ENCODE assay signal across 8 mouse cellular contexts in the genomic region with DNA sequence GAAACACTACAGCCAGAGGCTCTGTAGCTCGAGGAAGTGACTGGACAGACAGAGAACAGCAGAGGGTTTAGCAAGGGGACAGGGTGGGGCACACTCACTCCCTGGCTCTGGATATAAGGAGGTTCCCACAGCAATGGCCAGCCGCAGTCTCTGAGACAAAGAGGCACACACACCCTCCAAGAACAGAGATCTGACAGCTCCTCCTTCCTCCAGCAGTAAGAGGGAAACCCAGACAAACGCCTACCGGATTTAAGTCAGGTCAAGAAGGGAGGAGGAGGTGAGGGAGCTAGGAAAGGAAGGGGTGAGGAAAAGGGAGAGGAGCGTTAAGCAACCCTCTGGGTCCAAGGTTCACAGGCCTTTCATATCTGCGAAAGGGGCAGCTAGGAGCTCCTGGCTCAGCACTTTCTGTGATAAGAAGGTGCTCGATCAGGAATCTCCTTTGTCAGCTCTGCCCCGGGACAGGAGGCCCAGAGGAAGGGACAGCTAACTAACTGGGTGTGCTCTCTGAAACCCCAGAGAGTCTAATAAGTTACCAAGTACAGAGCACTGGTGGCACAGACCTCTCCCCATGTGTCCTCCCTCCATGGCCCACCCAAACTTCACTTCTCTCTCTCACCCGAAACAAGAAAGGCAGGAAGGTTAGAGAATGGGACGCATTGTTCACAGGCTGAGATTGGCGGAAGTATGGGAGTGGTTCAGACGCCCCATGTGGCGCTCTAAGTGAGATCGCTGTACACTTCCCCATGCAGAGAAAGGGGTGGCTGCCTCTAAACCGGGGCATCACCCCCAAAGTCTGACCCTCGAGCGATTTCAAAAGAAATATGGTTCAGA. TPM values are rescaled to one million over a fixed set of nuclear protein-coding genes. Genes with fewer than 3 reads are reported as not detected.
DNase-seq lines count a peak whose midpoint lies in the region; ATAC-seq and TF ChIP-seq lines count a peak whose summit lies in the region.

No protein-coding gene starts in this region.

- H3K9ac ChIP-seq in forebrain, embryonic 13.5 days = peak overlapping the region; percentile 0; the same call in 1 of the 2 replicates
- peak overlapping the region; percentile 71 for H3K9ac ChIP-seq in intestine, embryonic 16.5 days (ENCODE audit: low read depth, low read length)

- WGBS in forebrain, embryonic 13.5 days = 38% methylated on average over 17 of the region's 17 CpGs
- 27% methylated on average over 17 of the region's 17 CpGs for WGBS in intestine, embryonic 16.5 days
- 28% methylated on average over 17 of the region's 17 CpGs for WGBS in lung, adult 2 months

- peak overlapping the region; percentile 7; the same call in 1 of the 2 replicates for H3K27ac ChIP-seq in forebrain, embryonic 13.5 days
- peak overlapping the region; percentile 90 for H3K27ac ChIP-seq in intestine, embryonic 16.5 days (ENCODE audit: low read length)

- H3K4me3 ChIP-seq in forebrain, embryonic 13.5 days = no peak overlapping the region
- peak overlapping the region; percentile 41 for H3K4me3 ChIP-seq in intestine, embryonic 16.5 days (ENCODE audit: low read length)
- H3K4me3 ChIP-seq in lung, adult 2 months (replicated peaks; ENCODE audit: extremely low read depth, low read depth, low read length) = peak overlapping the region; percentile 22

- ATAC-seq in forebrain, embryonic 13.5 days = no peak
- ATAC-seq in intestine, embryonic 16.5 days = peak; percentile 87
- no peak for ATAC-seq in CD4-positive, CD25-positive, alpha-beta regulatory T cell, adult 4 months

- H3K36me3 ChIP-seq in forebrain, embryonic 13.5 days (ENCODE audit: poor library complexity, severe bottlenecking) = no peaks in the 10 kb centered on the region
- no peaks in the 10 kb centered on the region for H3K36me3 ChIP-seq in intestine, embryonic 16.5 days (ENCODE audit: control insufficient read depth, insufficient read depth, low read length)
- H3K36me3 ChIP-seq in splenic B cell, adult 2 months (ENCODE audit: control insufficient read depth, insufficient read depth, low read length, poor library complexity, severe bottlenecking) = no peaks in the 10 kb centered on the region

- H3K9me3 ChIP-seq in forebrain, embryonic 13.5 days (replicated peaks) = no peaks in the 10 kb centered on the region
- H3K9me3 ChIP-seq in intestine, embryonic 16.5 days (ENCODE audit: control insufficient read depth, low read length) = no peaks in the 10 kb centered on the region

- peak overlapping the region; percentile 6 for H3K4me2 ChIP-seq in forebrain, embryonic 13.5 days
- H3K4me2 ChIP-seq in intestine, embryonic 16.5 days (ENCODE audit: low read depth, low read length) = peak overlapping the region; percentile 55

- peaks cover 16% of the 10 kb centered on the region for H3K4me1 ChIP-seq in forebrain, embryonic 13.5 days
- peaks cover 22% of the 10 kb centered on the region for H3K4me1 ChIP-seq in intestine, embryonic 16.5 days (ENCODE audit: control insufficient read depth, insufficient read depth, low read length)
- H3K4me1 ChIP-seq in lung, adult 2 months (ENCODE audit: control insufficient read depth, insufficient read depth, low read length) = peaks cover 13% of the 10 kb centered on the region

- DNase-seq in R1 (ENCODE audit: low read depth, low spot score) = peak; percentile 80
- peak; percentile 42 for DNase-seq in lung, adult 2 months
- peak; percentile 36 for DNase-seq in splenic B cell, adult 2 months (ENCODE audit: low read depth, low spot score)
- DNase-seq in thymus, postnatal 10 days (ENCODE audit: low spot score in 2 of 2) = no peak
- no peak for DNase-seq in adrenal gland, adult 8-10 months

- TF ChIP-seq POLR2A in lung, adult 2 months (IDR thresholded peaks at IDR 0.05; ENCODE audit: borderline replicate concordance, extremely low read depth, low read depth, low read length) = peak; percentile 67; the same call in 1 of the 2 replicates

- no peak for TF ChIP-seq CTCF in lung, adult 2 months (IDR thresholded peaks at IDR 0.05; ENCODE audit: insufficient read depth, low read length)

- H3K27me3 ChIP-seq in forebrain, embryonic 13.5 days = peaks cover 14% of the 10 kb centered on the region; the same call in 1 of the 2 replicates
- H3K27me3 ChIP-seq in intestine, embryonic 16.5 days (replicated peaks; ENCODE audit: control insufficient read depth, insufficient read depth, low read length) = no peaks in the 10 kb centered on the region
- no peaks in the 10 kb centered on the region for H3K27me3 ChIP-seq in splenic B cell, adult 2 months (ENCODE audit: control insufficient read depth, insufficient read depth, low read length, poor library complexity, severe bottlenecking)

RNA-seq across cellular contexts. Expression of a gene that starts 7.4 kb away (rescaled TPM):
- 5.6 and 6.1 TPM in 2 replicates for polyA plus RNA-seq in forebrain, embryonic 13.5 days (2015; fragmentation: Nextera tagmentation; extraction: Ambion mirVana)
- polyA plus RNA-seq in intestine, embryonic 16.5 days (2015; fragmentation: Nextera tagmentation; extraction: Ambion mirVana) = 93.8 and 111 TPM in 2 replicates
- polyA plus RNA-seq in lung, adult 2 months (2012; rRNA removed) = 23.1 and 29.2 TPM in 2 replicates
- polyA plus RNA-seq in CD4-positive, CD25-positive, alpha-beta regulatory T cell, adult 4 months (2017; shearing (Covaris generic)) = 1 to 10 TPM; 1.2 to 1.3 TPM
- total RNA-seq in adrenal gland, adult 8-10 months (2022) = 1 to 10 TPM; 4.6 to 8.5 (median 6.4) TPM

RNA-seq across cellular contexts. Expression of a gene that starts 16.5 kb away (rescaled TPM):
- polyA plus RNA-seq in forebrain, embryonic 13.5 days (2015; fragmentation: Nextera tagmentation; extraction: Ambion mirVana) = 270 and 310 TPM in 2 replicates
- 249 and 267 TPM in 2 replicates for polyA plus RNA-seq in intestine, embryonic 16.5 days (2015; fragmentation: Nextera tagmentation; extraction: Ambion mirVana)
- 185 and 290 TPM in 2 replicates for polyA plus RNA-seq in lung, adult 2 months (2012; rRNA removed)
- polyA plus RNA-seq in CD4-positive, CD25-positive, alpha-beta regulatory T cell, adult 4 months (2017; shearing (Covaris generic)) = 100 to 1,000 TPM; 216 to 249 TPM
- total RNA-seq in adrenal gland, adult 8-10 months (2022) = 100 to 1,000 TPM; 179 to 219 (median 209) TPM

RNA-seq across cellular contexts. Expression of a gene that starts 21.2 kb away (rescaled TPM):
- polyA plus RNA-seq in forebrain, embryonic 13.5 days (2015; fragmentation: Nextera tagmentation; extraction: Ambion mirVana) = 54.5 and 57.3 TPM in 2 replicates
- polyA plus RNA-seq in intestine, embryonic 16.5 days (2015; fragmentation: Nextera tagmentation; extraction: Ambion mirVana) = 89.7 and 90.7 TPM in 2 replicates
- 119 and 130 TPM in 2 replicates for polyA plus RNA-seq in lung, adult 2 months (2012; rRNA removed)
- polyA plus RNA-seq in CD4-positive, CD25-positive, alpha-beta regulatory T cell, adult 4 months (2017; shearing (Covaris generic)) = not detected
- 10 to 100 TPM; 34.8 to 49.0 (median 44.5) TPM for total RNA-seq in adrenal gland, adult 8-10 months (2022)

RNA-seq across cellular contexts. Expression of a gene that starts 49.6 kb away (rescaled TPM):
- 43.8 and 50.6 TPM in 2 replicates for polyA plus RNA-seq in forebrain, embryonic 13.5 days (2015; fragmentation: Nextera tagmentation; extraction: Ambion mirVana)
- polyA plus RNA-seq in intestine, embryonic 16.5 days (2015; fragmentation: Nextera tagmentation; extraction: Ambion mirVana) = 42.9 and 48.6 TPM in 2 replicates
- 95.3 and 98.1 TPM in 2 replicates for polyA plus RNA-seq in lung, adult 2 months (2012; rRNA removed)
- 10 to 100 TPM; 77.4 to 80.4 TPM for polyA plus RNA-seq in CD4-positive, CD25-positive, alpha-beta regulatory T cell, adult 4 months (2017; shearing (Covaris generic))
- 100 to 1,000 TPM in 1 of 4 experiments, 10 to 100 TPM in 3; 88.8 to 106 (median 90.6) TPM for total RNA-seq in adrenal gland, adult 8-10 months (2022)

RNA-seq across cellular contexts. Expression of a gene that starts 53.7 kb away (rescaled TPM):
- 19.9 and 24.4 TPM in 2 replicates for polyA plus RNA-seq in forebrain, embryonic 13.5 days (2015; fragmentation: Nextera tagmentation; extraction: Ambion mirVana)
- 53.4 and 65.3 TPM in 2 replicates for polyA plus RNA-seq in intestine, embryonic 16.5 days (2015; fragmentation: Nextera tagmentation; extraction: Ambion mirVana)
- 184 and 199 TPM in 2 replicates for polyA plus RNA-seq in lung, adult 2 months (2012; rRNA removed)
- polyA plus RNA-seq in CD4-positive, CD25-positive, alpha-beta regulatory T cell, adult 4 months (2017; shearing (Covaris generic)) = 10 to 100 TPM; 59.9 to 60.2 TPM
- 100 to 1,000 TPM; 119 to 147 (median 137) TPM for total RNA-seq in adrenal gland, adult 8-10 months (2022)

Comparison
In these comparisons a context has a peak if more than half of its experiments do, and no peak if none do; other contexts are left out.
1. DNase-seq: peak in R1 (single experiment), lung, adult 2 months (single experiment) and splenic B cell, adult 2 months (single experiment); none in thymus, postnatal 10 days (0 of 2) and adrenal gland, adult 8-10 months (single experiment).
2. RNA of a gene that starts 21.2 kb away (polyA plus RNA-seq): 119 to 130 TPM in lung, adult 2 months, 89.7 to 90.7 TPM in intestine, embryonic 16.5 days and 54.5 to 57.3 TPM in forebrain, embryonic 13.5 days; not detected in CD4-positive, CD25-positive, alpha-beta regulatory T cell, adult 4 months; every median in the first group is over 10 times any median in the second.